Mouse (Mus musculus) MEL (cell line): ENCODE measurements at regions not wholly inside any gene's neighbourhood (a gene's known extent, or its start where the extent isn't known, plus 50 kb on each side); places are given as distances from the start of the nearest gene placed in this dataset.

ENCODE experiments used
- DNase-seq: peaks from one replicate; pipeline ENCODE4 v3.0.0; 2011; ENCODE audit warnings: low read depth, low spot score
- H3K27ac ChIP-seq: 2 replicates; pipeline ENCODE4 v1.5.1; 2012; ENCODE audit warnings: low read depth, mild to moderate bottlenecking, control low read depth, low read length, moderate library complexity; ENCODE audit not compliant: control insufficient read depth
- H3K27me3 ChIP-seq, 2 experiments: fragments of 150-350 bp in 1 of 2; sonication (generic) in 1 of 2; 2 replicates each; pipeline ENCODE4 v1.6.1; 2012; ENCODE audit warnings: low read length in 2 of 2, mild to moderate bottlenecking in 2 of 2, improper control_type of control experiment in 1 of 2, moderate library complexity in 1 of 2; ENCODE audit not compliant: insufficient read depth in 2 of 2, control insufficient read depth in 1 of 2
- H3K36me3 ChIP-seq, 2 experiments: 2 replicates each; pipeline ENCODE4 v1.6.1; 2012 to 2014; ENCODE audit warnings: low read length in 2 of 2, improper control_type of control experiment in 1 of 2, inconsistent platforms in 1 of 2, mild to moderate bottlenecking in 1 of 2; ENCODE audit not compliant: insufficient read depth in 2 of 2, control insufficient read depth in 1 of 2
- H3K4me1 ChIP-seq, 2 experiments: fragments of 150-350 bp in 1 of 2; sonication (generic) in 1 of 2; 2 replicates each; pipeline ENCODE4 v1.6.1; 2012; ENCODE audit warnings: low read length in 2 of 2, improper control_type of control experiment in 1 of 2, mild to moderate bottlenecking in 1 of 2; ENCODE audit not compliant: insufficient read depth in 2 of 2, control insufficient read depth in 1 of 2
- H3K4me3 ChIP-seq, 2 experiments: fragments of 150-350 bp in 1 of 2; sonication (generic) in 1 of 2; 2 replicates each; pipeline ENCODE4 v1.5.1; 2012; ENCODE audit warnings: low read depth in 2 of 2, low read length in 2 of 2, mild to moderate bottlenecking in 2 of 2, moderate library complexity in 2 of 2, control low read depth in 1 of 2, improper control_type of control experiment in 1 of 2; ENCODE audit not compliant: control insufficient read depth in 1 of 2, insufficient read depth in 1 of 2
- H3K79me2 ChIP-seq: 2 replicates; pipeline ENCODE4 v1.6.1; 2012; ENCODE audit warnings: mild to moderate bottlenecking, low read length, moderate library complexity; ENCODE audit not compliant: control insufficient read depth, poor library complexity, insufficient read depth
- H3K9ac ChIP-seq: 2 replicates; pipeline ENCODE4 v1.6.1; 2012; ENCODE audit warnings: low read depth, mild to moderate bottlenecking, control low read depth, low read length, moderate library complexity; ENCODE audit not compliant: control insufficient read depth, poor library complexity, severe bottlenecking
- H3K9me3 ChIP-seq: fragments of 150-350 bp; sonication (generic); replicated peaks from 2 replicates; pipeline ENCODE4 v1.6.1; 2012; ENCODE audit warnings: mild to moderate bottlenecking, low read length, improper control_type of control experiment, moderate library complexity; ENCODE audit not compliant: insufficient read depth
- CTCF ChIP-seq, 3 experiments: IDR thresholded peaks in 2 of 3; conservative IDR thresholded peaks in 1 of 3; 2 replicates each; pipeline ENCODE4 v1.5.1; 2011 to 2012; ENCODE audit warnings: low read length in 3 of 3, low read depth in 2 of 3, mild to moderate bottlenecking in 2 of 3, improper control_type of control experiment in 1 of 3, inconsistent platforms in 1 of 3, mixed read lengths in 1 of 3, moderate library complexity in 1 of 3; ENCODE audit not compliant: control insufficient read depth in 1 of 3, insufficient read depth in 1 of 3, poor library complexity in 1 of 3, severe bottlenecking in 1 of 3
- E2F4 ChIP-seq: IDR thresholded peaks from 2 replicates; pipeline ENCODE4 v1.6.1; 2011; ENCODE audit warnings: low read depth, low read length, improper control_type of control experiment, borderline replicate concordance
- ELF1 ChIP-seq: IDR thresholded peaks from 2 replicates; pipeline ENCODE4 v1.6.1; 2014; ENCODE audit warnings: low read depth, mild to moderate bottlenecking, inconsistent platforms, low read length, improper control_type of control experiment, moderate library complexity
- EP300 ChIP-seq, 2 experiments: IDR thresholded peaks; 2 replicates each; pipeline ENCODE4 v1.6.1; 2011; ENCODE audit warnings: improper control_type of control experiment in 2 of 2, low read length in 2 of 2, low read depth in 1 of 2, mild to moderate bottlenecking in 1 of 2
- ETS1 ChIP-seq: IDR thresholded peaks from 2 replicates; pipeline ENCODE4 v1.6.1; 2012; ENCODE audit warnings: low read depth, mild to moderate bottlenecking, inconsistent platforms, low read length, improper control_type of control experiment, moderate library complexity
- GABPA ChIP-seq: IDR thresholded peaks from 2 replicates; pipeline ENCODE4 v1.6.1; 2012; ENCODE audit warnings: low read depth, mild to moderate bottlenecking, inconsistent platforms, low read length, improper control_type of control experiment, moderate library complexity
- GATA1 ChIP-seq: IDR thresholded peaks from 2 replicates; pipeline ENCODE4 v1.6.1; 2011; ENCODE audit warnings: low read depth, low read length, improper control_type of control experiment
- HCFC1 ChIP-seq: IDR thresholded peaks from 2 replicates; pipeline ENCODE4 v1.6.1; 2012; ENCODE audit warnings: low read depth, mild to moderate bottlenecking, inconsistent platforms, low read length, improper control_type of control experiment, moderate library complexity
- KAT2A ChIP-seq: conservative IDR thresholded peaks from 2 replicates; pipeline ENCODE4 v1.6.1; 2012; ENCODE audit warnings: low read depth, low read length, improper control_type of control experiment, inconsistent platforms
- MAX ChIP-seq: IDR thresholded peaks from 2 replicates; pipeline ENCODE4 v1.6.1; 2011; ENCODE audit warnings: low read length, improper control_type of control experiment
- MAZ ChIP-seq: IDR thresholded peaks from 2 replicates; pipeline ENCODE4 v1.6.1; 2012; ENCODE audit warnings: low read depth, mild to moderate bottlenecking, inconsistent platforms, low read length, improper control_type of control experiment
- MXI1 ChIP-seq: IDR thresholded peaks from 2 replicates; pipeline ENCODE4 v1.6.1; 2011; ENCODE audit warnings: mild to moderate bottlenecking, low read depth, low read length, improper control_type of control experiment
- MYB ChIP-seq: IDR thresholded peaks from 2 replicates; pipeline ENCODE4 v1.6.1; 2011; ENCODE audit warnings: mild to moderate bottlenecking, low read depth, low read length, improper control_type of control experiment
- MYC ChIP-seq: IDR thresholded peaks from 2 replicates; pipeline ENCODE4 v1.6.1; 2011; ENCODE audit warnings: low read depth, mild to moderate bottlenecking, low read length, improper control_type of control experiment, moderate library complexity
- NELFE ChIP-seq: IDR thresholded peaks from 2 replicates; pipeline ENCODE4 v1.6.1; 2011; ENCODE audit warnings: low read depth, low read length, improper control_type of control experiment
- POLR2AphosphoS2 ChIP-seq: IDR thresholded peaks from 2 replicates; pipeline ENCODE4 v1.6.1; 2011; ENCODE audit warnings: low read length, improper control_type of control experiment
- POLR2AphosphoS5 ChIP-seq: IDR thresholded peaks from 2 replicates; pipeline ENCODE4 v1.6.1; 2012; ENCODE audit warnings: low read depth, borderline replicate concordance, mild to moderate bottlenecking, inconsistent platforms, low read length, moderate library complexity, mixed read lengths
- SIN3A ChIP-seq: IDR thresholded peaks from 2 replicates; pipeline ENCODE4 v1.6.1; 2012; ENCODE audit warnings: low read length, improper control_type of control experiment, inconsistent platforms
- TCF12 ChIP-seq: IDR thresholded peaks from 2 replicates; pipeline ENCODE4 v1.6.1; 2014; ENCODE audit warnings: low read depth, mild to moderate bottlenecking, inconsistent platforms, low read length, improper control_type of control experiment, moderate library complexity
- USF1 ChIP-seq: IDR thresholded peaks from 2 replicates; pipeline ENCODE4 v1.6.1; 2014; ENCODE audit warnings: low read depth, mild to moderate bottlenecking, inconsistent platforms, low read length, improper control_type of control experiment, moderate library complexity
- ZKSCAN1 ChIP-seq: IDR thresholded peaks from 2 replicates; pipeline ENCODE4 v1.6.1; 2012; ENCODE audit warnings: low read depth, mild to moderate bottlenecking, inconsistent platforms, low read length, improper control_type of control experiment, moderate library complexity
- ZMIZ1 ChIP-seq: IDR thresholded peaks from 2 replicates; pipeline ENCODE4 v1.6.1; 2012; ENCODE audit warnings: low read depth, mild to moderate bottlenecking, inconsistent platforms, low read length, improper control_type of control experiment, moderate library complexity

GRCm38 (mm10) chr14:67613691-67614090 is 1604.7 kb upstream of the Gulo start:
- Histone ChIP-seq H3K9ac (no peak overlapping the region), H3K4me3 (no peak overlapping the region), H3K9me3 (no peaks in the 10 kb centered on the region), H3K27me3 (no peaks in the 10 kb centered on the region), H3K4me1 (no peaks in the 10 kb centered on the region), H3K27ac (no peak overlapping the region), H3K79me2 (no peaks in the 10 kb centered on the region), H3K36me3 (no peaks in the 10 kb centered on the region)
- no peak for TF ChIP-seq ELF1
- TF ChIP-seq TCF12: no peak
- TF ChIP-seq HCFC1: no peak
- TF ChIP-seq ETS1: no peak
- no peak for TF ChIP-seq CTCF (IDR thresholded peaks at IDR 0.05 in 2 of 3, conservative IDR thresholded peaks at IDR 0.05 in 1 of 3; ENCODE audit: control insufficient read depth in 1 of 3, insufficient read depth in 1 of 3, low read depth in 2 of 3, low read length in 3 of 3, poor library complexity in 1 of 3, severe bottlenecking in 1 of 3)
- TF ChIP-seq GATA1: no peak
- no peak for TF ChIP-seq E2F4
- no peak for TF ChIP-seq USF1
- no peak for TF ChIP-seq ZKSCAN1
- TF ChIP-seq NELFE: no peak
- DNase-seq: no peak

- no peaks in the 10 kb centered on the region for H3K27me3 ChIP-seq
- no peak overlapping the region for H3K9ac ChIP-seq
- no peaks in the 10 kb centered on the region for H3K4me1 ChIP-seq
- no peak overlapping the region for H3K4me3 ChIP-seq
- H3K36me3 ChIP-seq: no peaks in the 10 kb centered on the region
- no peaks in the 10 kb centered on the region for H3K79me2 ChIP-seq
- no peak for DNase-seq
- H3K9me3 ChIP-seq: no peaks in the 10 kb centered on the region
- TF ChIP-seq MAX (no peak), ZMIZ1 (no peak), ETS1 (no peak)
- no peak overlapping the region for H3K27ac ChIP-seq
Observed at GRCm38 (mm10) chr14:67613221-67613620, 1604.2 kb upstream of the Gulo start.

GRCm38 (mm10) chr14:67612471-67612870 is 1603.5 kb upstream of the Gulo start:
- DNase-seq: no peak
- Histone ChIP-seq H3K36me3 (no peaks in the 10 kb centered on the region), H3K9me3 (no peaks in the 10 kb centered on the region), H3K4me1 (no peaks in the 10 kb centered on the region), H3K79me2 (no peaks in the 10 kb centered on the region), H3K27me3 (no peaks in the 10 kb centered on the region), H3K9ac (no peak overlapping the region), H3K27ac (no peak overlapping the region), H3K4me3 (no peak overlapping the region)
- TF ChIP-seq MYC (no peak), GABPA (no peak), MAZ (no peak), HCFC1 (no peak), USF1 (no peak), SIN3A (no peak), MYB (no peak), MXI1 (no peak), KAT2A (no peak), POLR2AphosphoS2 (no peak), POLR2AphosphoS5 (no peak), EP300 (IDR thresholded peaks at IDR 0.05; ENCODE audit: low read depth in 1 of 2, low read length in 2 of 2) (no peak)
